Mouse (Mus musculus): ENCODE measurements around the gene Rnf113a2. TPM values are rescaled to one million over a fixed set of nuclear protein-coding genes. Genes with fewer than 3 reads are reported as not detected.

The Rnf113a2 gene
- total RNA-seq, 4 experiments from 2014 or later, result 9.1 to 16.9 (median 13.8) TPM

DNA sequence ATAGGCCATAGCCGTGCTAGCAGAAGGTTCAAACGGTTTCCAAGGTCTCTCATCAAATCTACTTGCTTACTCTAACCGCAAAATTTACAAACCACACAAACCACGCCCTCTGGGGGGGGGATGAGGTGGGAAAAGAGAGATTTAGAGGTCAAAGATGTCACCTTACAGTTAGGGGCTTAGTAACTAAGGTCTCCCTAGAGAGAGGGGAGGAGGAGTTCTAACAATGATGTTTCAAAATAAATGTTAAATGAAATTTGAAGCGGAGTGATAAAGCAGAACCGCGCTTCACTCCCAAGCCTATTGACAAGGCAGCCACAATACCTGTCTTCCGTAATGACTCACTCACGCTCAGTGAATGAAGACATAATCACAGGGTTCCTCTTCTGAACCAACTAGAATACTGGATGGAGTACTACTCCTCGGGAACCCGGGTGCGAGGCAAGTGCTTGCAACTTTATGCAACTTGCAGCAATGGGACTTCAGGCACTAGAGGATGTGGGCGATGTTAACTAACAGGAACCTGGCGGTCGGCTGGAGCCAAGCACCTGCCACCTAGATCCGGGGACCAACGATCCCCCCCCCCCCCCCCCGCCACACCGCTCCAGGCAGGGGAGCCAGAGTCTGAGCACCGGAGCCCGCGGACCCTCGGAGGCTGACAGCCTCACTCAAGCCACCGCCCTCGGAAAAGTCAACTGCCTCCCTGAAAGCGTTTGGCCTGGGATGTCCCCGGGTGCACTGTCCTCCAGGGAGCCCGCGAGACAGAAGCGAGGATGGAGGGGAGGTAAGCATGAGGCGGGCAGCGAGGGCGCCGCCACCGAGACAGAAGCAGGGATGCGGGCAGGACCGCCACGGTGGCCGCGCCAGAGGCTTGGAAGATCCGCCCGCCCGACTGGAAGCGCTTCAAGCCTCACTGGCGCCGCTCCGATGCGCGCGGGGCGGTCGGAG is 8.8 kb upstream of the Rnf113a2 start:
- DNase-seq (ENCODE audit: low spot score in 2 of 2), result peak in 1 of 2 experiments; percentile 15

DNA sequence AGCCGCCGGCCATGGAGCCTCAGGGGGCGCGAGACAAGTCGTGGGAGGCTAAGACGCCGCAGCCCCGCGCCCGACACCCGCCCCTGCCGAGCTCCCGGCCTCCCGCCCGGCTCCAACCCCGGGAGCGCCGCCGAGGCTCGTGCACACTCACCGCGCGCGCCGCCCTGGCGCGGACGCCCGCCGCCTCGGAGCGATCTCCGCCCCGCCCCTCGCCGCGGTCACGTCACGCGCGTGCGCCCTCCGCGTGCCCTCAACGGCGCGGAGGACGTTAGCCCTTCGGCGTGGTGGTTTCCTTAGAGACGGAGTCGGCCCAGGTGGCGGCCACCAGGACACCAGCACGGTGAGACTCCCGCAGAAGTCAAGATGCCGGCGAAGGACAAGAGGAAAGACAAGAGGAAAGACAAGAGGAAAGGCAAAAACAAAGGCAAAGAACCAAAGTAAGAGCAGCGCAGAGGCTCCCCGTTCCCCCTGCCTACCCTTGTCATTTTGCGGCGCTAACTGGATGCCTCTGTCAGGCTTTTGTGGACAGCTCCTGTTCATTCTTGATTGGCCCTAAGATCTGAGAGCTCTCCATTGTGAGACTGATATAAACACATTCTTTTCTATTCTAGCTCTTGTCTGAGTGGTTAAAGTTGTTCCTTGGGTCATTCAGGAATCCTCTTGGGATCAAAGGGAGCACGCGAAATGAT is 8.0 kb upstream of the Rnf113a2 start, which contains the start of the genes Entpd5 and Bbof1:
TSS of gene Entpd5 (minus strand) at position 211 of the 689 bp plus-strand sequence.
TSS of gene Bbof1 (plus strand) at position 253 of the 689 bp plus-strand sequence.
- peak; percentile 81 to 85 for DNase-seq (ENCODE audit: low spot score in 2 of 2)

DNA sequence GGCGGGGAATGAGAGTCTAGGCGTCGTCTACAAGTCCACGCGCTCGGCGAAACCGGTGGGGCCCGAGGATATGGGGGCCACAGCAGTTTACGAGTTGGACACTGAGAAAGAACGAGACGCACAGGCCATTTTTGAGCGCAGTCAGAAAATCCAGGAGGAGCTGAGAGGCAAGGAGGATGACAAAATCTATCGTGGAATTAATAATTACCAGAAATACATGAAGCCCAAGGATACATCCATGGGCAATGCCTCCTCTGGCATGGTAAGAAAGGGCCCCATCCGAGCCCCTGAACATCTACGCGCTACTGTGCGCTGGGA is 568 bp downstream of the Rnf113a2 start:
- DNase-seq (ENCODE audit: low spot score in 2 of 2), result no peak

DNA sequence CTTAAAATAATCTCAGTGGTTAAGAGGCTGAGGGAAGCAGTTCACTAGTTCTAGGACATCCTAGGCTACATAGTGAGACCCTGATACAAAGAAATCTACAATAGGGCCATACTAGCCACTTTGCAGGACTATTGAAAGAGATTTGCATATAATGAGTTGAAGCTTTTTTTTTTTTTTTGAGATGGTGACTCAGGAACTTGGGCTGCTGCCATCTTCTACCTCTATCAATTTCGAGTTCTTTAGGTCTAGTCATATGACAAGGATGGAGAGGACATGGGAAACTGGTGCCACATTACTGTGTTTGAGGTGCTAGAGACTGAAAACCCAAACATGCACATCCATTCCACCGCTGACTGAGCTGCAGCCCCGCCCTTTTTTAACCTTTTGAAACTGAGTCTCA is 7.0 kb downstream of the Rnf113a2 start:
- DNase-seq (ENCODE audit: low spot score in 2 of 2), result no peak

DNA sequence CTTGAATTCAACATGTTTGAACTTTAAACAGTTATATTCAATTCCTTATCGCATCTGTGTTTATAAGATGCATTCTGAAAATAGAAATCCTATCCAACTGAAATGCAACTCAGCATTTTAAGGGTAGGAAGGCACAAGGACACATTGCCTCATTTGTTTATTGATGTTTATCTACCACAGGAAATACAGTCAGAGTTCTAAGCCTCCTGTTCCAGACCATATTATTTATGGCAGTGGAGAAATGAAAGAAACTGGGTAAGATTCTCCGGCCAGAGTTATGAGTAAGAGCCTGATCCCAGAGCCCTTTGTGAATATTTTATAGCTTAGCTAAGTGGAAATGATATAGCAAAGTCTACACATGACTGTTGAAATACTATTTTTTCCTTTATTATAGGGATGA is 12.8 kb downstream of the Rnf113a2 start:
- no peak for DNase-seq (ENCODE audit: low spot score in 2 of 2)

GRCm38 (mm10) chr12:84438697-84439096 is 21.7 kb downstream of the Rnf113a2 start:
- DNase-seq (ENCODE audit: low spot score in 2 of 2), result no peak

DNA sequence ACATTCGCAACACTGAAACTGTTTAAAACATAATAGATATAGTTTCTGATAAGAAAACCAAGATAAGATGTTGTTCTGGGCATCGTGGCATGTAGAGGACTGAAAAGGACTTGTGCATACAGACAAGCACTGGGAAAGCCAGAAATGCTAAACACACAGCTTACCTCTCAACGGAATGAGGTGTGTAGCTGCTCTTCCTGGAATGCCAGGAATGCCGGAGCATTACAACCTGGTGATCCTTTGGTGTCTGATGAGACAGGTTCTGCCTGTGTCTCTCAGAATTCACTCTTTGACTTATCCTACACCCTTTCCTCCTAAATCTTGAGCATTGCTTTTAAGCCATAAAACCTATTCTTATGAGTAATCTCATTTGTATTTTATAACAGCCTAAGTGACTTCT is 25.5 kb downstream of the Rnf113a2 start:
- no peak for DNase-seq (ENCODE audit: low spot score in 2 of 2)

GRCm38 (mm10) chr12:84447386-84447785 is 30.4 kb downstream of the Rnf113a2 start:
- no peak for DNase-seq (ENCODE audit: low spot score in 2 of 2)

GRCm38 (mm10) chr12:84448181-84448580 is 31.2 kb downstream of the Rnf113a2 start:
- DNase-seq (ENCODE audit: low spot score in 2 of 2), result no peak

DNA sequence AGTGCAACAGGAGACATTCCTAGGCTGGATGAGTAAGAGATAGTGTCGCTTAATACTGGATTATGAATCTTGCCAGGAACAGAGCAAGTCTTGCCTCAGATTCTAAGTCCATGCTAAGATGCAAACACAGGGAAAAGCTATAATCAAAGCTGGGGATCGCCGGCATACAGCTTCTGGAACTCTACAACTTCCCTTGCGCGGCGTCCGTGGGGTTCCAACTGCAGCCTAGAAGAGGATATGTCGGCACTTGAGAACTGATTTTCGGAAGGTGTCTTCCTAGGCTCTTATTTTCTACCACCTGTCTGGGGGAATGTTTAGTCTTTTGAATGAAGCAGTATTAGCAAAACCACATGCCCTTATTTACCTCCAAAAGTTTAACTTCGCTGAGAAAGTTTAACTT is 32.9 kb downstream of the Rnf113a2 start:
- DNase-seq (ENCODE audit: low spot score in 2 of 2), result no peak

- DNase-seq (ENCODE audit: low spot score in 2 of 2), result peak in 1 of 2 experiments; percentile 25
These were observed 33.3 kb downstream of the Rnf113a2 start for GRCm38 (mm10) chr12:84450351-84450717.

DNA sequence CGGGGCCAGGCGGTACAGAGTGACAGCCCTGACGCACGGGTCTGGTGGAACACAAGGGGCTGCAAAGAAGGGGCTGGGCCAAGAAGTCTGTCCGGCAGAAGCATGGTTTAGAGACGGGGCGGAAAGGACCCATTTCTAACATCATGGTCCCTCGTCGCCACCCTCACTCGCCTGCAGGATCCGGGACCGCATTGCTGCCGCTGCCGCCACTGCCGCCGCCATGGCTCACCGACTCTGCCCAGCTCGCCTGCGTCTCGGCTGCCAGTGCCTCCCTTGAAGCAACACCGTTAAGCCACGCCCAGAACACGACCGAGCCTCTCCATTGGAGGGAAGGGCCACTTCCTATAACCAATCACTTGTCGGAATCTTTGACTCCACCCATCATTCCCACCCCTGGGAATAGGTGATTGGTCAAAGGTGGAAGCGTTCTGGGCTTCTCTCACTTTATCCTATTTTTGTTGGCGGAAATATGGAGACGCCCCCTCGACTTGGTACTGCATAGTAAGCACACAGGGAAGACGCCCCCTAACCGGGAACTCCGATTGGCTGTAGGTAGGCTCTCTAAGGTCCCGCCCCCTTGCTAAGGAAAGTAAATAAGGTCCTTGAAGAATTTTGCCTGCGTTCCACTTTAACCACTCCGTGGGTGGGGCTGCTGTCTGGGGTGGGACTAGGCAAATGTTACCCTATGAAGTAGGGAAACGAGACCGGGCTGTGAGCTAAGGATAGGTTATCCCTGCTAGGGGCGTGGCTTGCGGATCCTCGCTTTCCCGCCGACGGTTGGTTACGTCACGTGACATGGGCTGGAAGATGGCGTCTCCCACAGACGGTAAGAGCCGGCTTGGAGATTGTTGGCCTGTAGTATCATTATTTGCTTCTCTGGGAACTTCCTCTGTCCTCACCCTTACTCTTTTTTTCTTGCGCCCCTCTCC is 34.0 kb downstream of the Rnf113a2 start, which contains the start of the genes Aldh6a1 and Lin52:
TSS of gene Aldh6a1 (minus strand) at position 287 of the 929 bp plus-strand sequence.
TSS of gene Lin52 (plus strand) at position 705 of the 929 bp plus-strand sequence.
- DNase-seq (ENCODE audit: low spot score in 2 of 2), result peak; percentile 97 to 99

DNA sequence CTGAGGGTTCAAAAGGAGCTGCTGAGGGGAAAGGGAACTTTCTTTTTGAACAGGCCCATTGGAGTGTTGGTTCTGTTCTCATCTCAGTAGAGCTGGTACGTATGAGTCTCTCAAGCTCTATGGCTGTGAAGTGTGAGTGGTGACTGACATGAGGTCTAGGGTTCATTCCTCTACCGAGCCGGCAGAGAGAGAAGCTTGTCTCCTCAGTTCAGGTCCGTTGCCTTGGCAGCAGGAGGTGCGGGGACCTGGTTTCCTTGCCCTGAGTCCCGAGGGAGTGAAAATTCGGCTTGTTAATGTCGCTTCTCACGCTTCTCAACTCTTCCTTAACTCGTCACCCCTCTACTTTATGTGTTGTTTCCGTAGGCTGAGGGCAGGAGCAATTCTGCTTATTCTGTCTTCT is 34.8 kb downstream of the Rnf113a2 start:
- DNase-seq (ENCODE audit: low spot score in 2 of 2), result peak in 1 of 2 experiments; percentile 8

- DNase-seq (ENCODE audit: low spot score in 2 of 2), result no peak
These were observed 39.9 kb downstream of the Rnf113a2 start for GRCm38 (mm10) chr12:84456911-84457310.

DNA sequence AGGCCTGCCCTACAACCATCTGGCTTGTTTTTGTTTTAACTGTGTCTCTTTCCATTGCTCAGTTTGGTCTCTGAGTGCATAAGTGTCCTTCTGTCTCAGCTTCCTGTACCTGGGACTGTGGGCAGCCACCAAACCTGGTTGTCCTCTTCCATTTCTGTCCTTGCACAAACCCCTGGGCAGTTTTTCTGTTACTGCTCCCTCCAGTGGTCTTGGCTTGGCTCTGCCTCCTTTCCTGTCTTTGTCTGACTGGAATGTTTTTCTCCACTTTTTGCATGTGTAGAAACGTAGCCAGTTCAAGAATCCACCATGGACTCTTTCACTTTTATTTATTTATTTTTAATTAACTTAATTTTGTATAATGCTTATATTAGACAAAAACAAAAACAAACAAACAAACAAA is 42.8 kb downstream of the Rnf113a2 start:
- no peak for DNase-seq (ENCODE audit: low spot score in 2 of 2)

- no peak for DNase-seq (ENCODE audit: low spot score in 2 of 2)
These were observed 44.4 kb downstream of the Rnf113a2 start for GRCm38 (mm10) chr12:84461416-84461815.

GRCm38 (mm10) chr12:84462856-84463255 is 45.9 kb downstream of the Rnf113a2 start:
- no peak for DNase-seq (ENCODE audit: low spot score in 2 of 2)

Measured in layer of hippocampus, adult 8-10 months (tissue).